21 mouse cellular contexts compared by ENCODE assay signal in the genomic region with DNA sequence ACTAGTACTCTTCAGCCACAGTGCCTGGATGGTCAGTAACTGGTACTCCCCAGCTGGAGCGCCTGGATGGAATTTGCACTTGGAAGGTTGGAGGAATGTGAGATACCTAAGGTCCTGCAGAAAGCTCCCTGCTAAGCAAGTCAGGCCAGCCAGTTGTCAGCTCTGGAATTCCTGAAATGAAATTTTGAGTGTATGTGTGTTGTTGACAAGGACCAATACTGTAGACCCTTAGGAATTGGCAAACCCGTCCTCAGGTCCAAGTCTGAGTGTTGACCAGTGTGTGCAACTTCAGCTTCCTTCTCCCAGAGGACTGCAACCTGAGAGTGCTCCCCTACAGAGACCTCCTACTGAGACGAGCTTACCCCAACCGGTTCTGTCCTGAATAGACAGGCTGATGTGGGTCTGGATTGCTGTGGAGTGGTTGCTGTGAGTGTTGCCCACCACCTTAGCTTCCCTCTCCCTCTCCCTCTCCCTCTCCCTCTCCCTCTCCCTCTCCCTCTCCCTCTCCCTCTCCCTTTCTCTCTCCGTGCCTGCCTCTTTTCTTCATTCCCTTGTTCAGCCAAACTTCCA. TPM values are rescaled to one million over a fixed set of nuclear protein-coding genes. Genes with fewer than 3 reads are reported as not detected.
A peak's percentile ranks its signal among the peaks of the same experiment; 100 is the strongest.
DNase-seq lines count a peak whose midpoint lies in the region; ATAC-seq and TF ChIP-seq lines count a peak whose summit lies in the region.
"Had no signal": no experiment of that assay in that cellular context is flagged by ENCODE, and none has a peak within 500 bp of the region (broad histone marks: within the 10 kb centered on the region; RNA-seq: fewer than 3 reads in every experiment).

No protein-coding gene starts in this region.

- H3K9ac ChIP-seq in heart, embryonic 11.5 days (ENCODE audit: low read depth, low read length) = no peak overlapping the region
- H3K9ac ChIP-seq in kidney, embryonic 14.5 days (ENCODE audit: low read depth, low read length) = no peak overlapping the region
- no peak overlapping the region for H3K9ac ChIP-seq in hindbrain, embryonic 13.5 days
- H3K9ac ChIP-seq: embryonic facial prominence, embryonic 15.5 days; limb, embryonic 13.5 days; liver, embryonic 15.5 days; neural tube, embryonic 13.5 days had no signal

- H3K36me3 ChIP-seq in heart, embryonic 11.5 days (ENCODE audit: control insufficient read depth, insufficient read depth, low read length) = peaks cover 2% of the 10 kb centered on the region; the same call in 1 of the 2 replicates
- H3K36me3 ChIP-seq in kidney, embryonic 14.5 days (ENCODE audit: control insufficient read depth, insufficient read depth, low read length) = peaks cover 14% of the 10 kb centered on the region
- H3K36me3 ChIP-seq in hindbrain, embryonic 13.5 days = peaks cover 25% of the 10 kb centered on the region

- WGBS in heart, embryonic 11.5 days (ENCODE audit: insufficient replicate concordance) = 32% methylated on average over 4 of the region's 5 CpGs
- WGBS in kidney, embryonic 14.5 days = 46% methylated on average over 4 of the region's 5 CpGs
- 51% methylated on average over 4 of the region's 5 CpGs for WGBS in lung, adult 2 months
- 53% methylated on average over 5 of the region's 5 CpGs for WGBS in hindbrain, embryonic 13.5 days

- no peak for TF ChIP-seq POLR2A in lung, adult 2 months (IDR thresholded peaks at IDR 0.05; ENCODE audit: borderline replicate concordance, extremely low read depth, low read depth, low read length)

- TF ChIP-seq CTCF in lung, adult 2 months (IDR thresholded peaks at IDR 0.05; ENCODE audit: insufficient read depth, low read length) = no peak

- no peak overlapping the region for H3K4me3 ChIP-seq in heart, embryonic 11.5 days (ENCODE audit: low read depth, low read length)
- H3K4me3 ChIP-seq in kidney, embryonic 14.5 days (ENCODE audit: low read length) = no peak overlapping the region
- no peak overlapping the region for H3K4me3 ChIP-seq in lung, adult 2 months (replicated peaks; ENCODE audit: extremely low read depth, low read depth, low read length)
- no peak overlapping the region for H3K4me3 ChIP-seq in hindbrain, embryonic 13.5 days
- H3K4me3 ChIP-seq: embryonic facial prominence, embryonic 15.5 days; limb, embryonic 13.5 days; liver, embryonic 15.5 days; neural tube, embryonic 13.5 days had no signal

- H3K4me2 ChIP-seq in heart, embryonic 11.5 days = no peak overlapping the region
- H3K4me2 ChIP-seq in kidney, embryonic 14.5 days (replicated peaks; ENCODE audit: low read depth, low read length) = no peak overlapping the region
- H3K4me2 ChIP-seq in hindbrain, embryonic 13.5 days = no peak overlapping the region
- H3K4me2 ChIP-seq: embryonic facial prominence, embryonic 15.5 days; limb, embryonic 13.5 days; liver, embryonic 15.5 days; neural tube, embryonic 13.5 days had no signal

- no peak overlapping the region for H3K27ac ChIP-seq in heart, embryonic 11.5 days (ENCODE audit: low read depth, low read length)
- no peak overlapping the region for H3K27ac ChIP-seq in kidney, embryonic 14.5 days (ENCODE audit: low read depth, low read length)
- H3K27ac ChIP-seq in hindbrain, embryonic 13.5 days = no peak overlapping the region
- H3K27ac ChIP-seq: embryonic facial prominence, embryonic 15.5 days; hindbrain, postnatal 0 days; limb, embryonic 13.5 days; liver, embryonic 15.5 days; neural tube, embryonic 13.5 days had no signal

- no peak for DNase-seq in heart, adult 18-20 months
- peak; percentile 40 for DNase-seq in lung, adult 2 months
- peak; percentile 54 for DNase-seq in yolk sac, embryonic 10.5 days (ENCODE audit: low spot score)
- no peak for DNase-seq in thymus, postnatal 10 days (ENCODE audit: low spot score in 2 of 2)
- DNase-seq in right cerebral cortex, adult 18-20 months = no peak
- DNase-seq: cerebellum, postnatal 36 days; heart, postnatal 36 days; layer of hippocampus, postnatal 36 days; thymus, postnatal 25 days had no signal

- ATAC-seq in heart, embryonic 11.5 days (replicated peaks; ENCODE audit: insufficient number of reproducible peaks, low FRiP score, low TSS enrichment) = 0 out of 2 replicates have a peak, but pooled peaks have one; percentile 37
- ATAC-seq in kidney, embryonic 14.5 days (ENCODE audit: low FRiP score, low TSS enrichment) = 0 out of 2 replicates have a peak, but pooled peaks have one; percentile 40
- ATAC-seq in hindbrain, embryonic 13.5 days (ENCODE audit: low FRiP score) = no peak
- ATAC-seq: forebrain, embryonic 14.5 days; hindbrain, postnatal 0 days had no signal

- no peaks in the 10 kb centered on the region for H3K27me3 ChIP-seq in heart, embryonic 11.5 days (ENCODE audit: control insufficient read depth, insufficient read depth, low read length)
- H3K27me3 ChIP-seq in kidney, embryonic 14.5 days (ENCODE audit: control insufficient read depth, insufficient read depth, low read length) = no peaks in the 10 kb centered on the region
- no peaks in the 10 kb centered on the region for H3K27me3 ChIP-seq in hindbrain, embryonic 13.5 days
- H3K27me3 ChIP-seq: embryonic facial prominence, embryonic 15.5 days; limb, embryonic 13.5 days; liver, embryonic 15.5 days; neural tube, embryonic 13.5 days had no signal

- H3K4me1 ChIP-seq in heart, embryonic 11.5 days (ENCODE audit: control insufficient read depth, insufficient read depth, low read length) = no peaks in the 10 kb centered on the region
- no peaks in the 10 kb centered on the region for H3K4me1 ChIP-seq in kidney, embryonic 14.5 days (ENCODE audit: control insufficient read depth, insufficient read depth, low read length)
- H3K4me1 ChIP-seq in lung, adult 2 months (ENCODE audit: control insufficient read depth, insufficient read depth, low read length) = peaks cover 4% of the 10 kb centered on the region
- no peaks in the 10 kb centered on the region for H3K4me1 ChIP-seq in hindbrain, embryonic 13.5 days (replicated peaks)
- H3K4me1 ChIP-seq: embryonic facial prominence, embryonic 15.5 days; limb, embryonic 13.5 days; neural tube, embryonic 13.5 days had no signal

- H3K9me3 ChIP-seq in heart, embryonic 11.5 days (replicated peaks; ENCODE audit: control insufficient read depth, low read length) = no peaks in the 10 kb centered on the region
- no peaks in the 10 kb centered on the region for H3K9me3 ChIP-seq in kidney, embryonic 14.5 days (ENCODE audit: control insufficient read depth, low read length)
- H3K9me3 ChIP-seq in hindbrain, embryonic 13.5 days = no peaks in the 10 kb centered on the region
- H3K9me3 ChIP-seq: embryonic facial prominence, embryonic 15.5 days; limb, embryonic 13.5 days; liver, embryonic 15.5 days; neural tube, embryonic 13.5 days had no signal

RNA-seq across cellular contexts. Expression of a gene that starts 13.4 kb away (rescaled TPM):
- 63.0 and 66.0 TPM in 2 replicates for polyA plus RNA-seq in heart, embryonic 11.5 days (2014; fragmentation: Nextera tagmentation; extraction: Ambion mirVana)
- 10 to 100 TPM; 28.7 to 32.6 TPM for total RNA-seq in heart, adult 18-20 months (2021)
- 70.7 and 79.2 TPM in 2 replicates for polyA plus RNA-seq in kidney, embryonic 14.5 days (2014; fragmentation: Nextera tagmentation; extraction: Ambion mirVana)
- polyA plus RNA-seq in lung, adult 2 months (2012; rRNA removed) = 93.8 and 104 TPM in 2 replicates
- 67.3 and 71.1 TPM in 2 replicates for polyA plus RNA-seq in hindbrain, embryonic 13.5 days (2015; fragmentation: Nextera tagmentation; extraction: Ambion mirVana)

RNA-seq across cellular contexts. Expression of a gene that starts 24.8 kb away (rescaled TPM):
- polyA plus RNA-seq in heart, embryonic 11.5 days (2014; fragmentation: Nextera tagmentation; extraction: Ambion mirVana) = 16.5 and 21.9 TPM in 2 replicates
- 10 to 100 TPM in 1 of 2 experiments, 1 to 10 TPM in 1; 9.4 to 10.7 TPM for total RNA-seq in heart, adult 18-20 months (2021)
- polyA plus RNA-seq in kidney, embryonic 14.5 days (2014; fragmentation: Nextera tagmentation; extraction: Ambion mirVana) = 12.4 and 14.7 TPM in 2 replicates
- polyA plus RNA-seq in lung, adult 2 months (2012; rRNA removed) = 52.6 and 72.9 TPM in 2 replicates
- polyA plus RNA-seq in hindbrain, embryonic 13.5 days (2015; fragmentation: Nextera tagmentation; extraction: Ambion mirVana) = 12.0 and 13.8 TPM in 2 replicates

RNA-seq across cellular contexts. Expression of a gene that starts 37.2 kb away (rescaled TPM):
- not detected in 2 replicates for polyA plus RNA-seq in heart, embryonic 11.5 days (2014; fragmentation: Nextera tagmentation; extraction: Ambion mirVana)
- total RNA-seq in heart, adult 18-20 months (2021) = not detected
- not detected in 2 replicates for polyA plus RNA-seq in kidney, embryonic 14.5 days (2014; fragmentation: Nextera tagmentation; extraction: Ambion mirVana)
- not detected in 2 replicates for polyA plus RNA-seq in lung, adult 2 months (2012; rRNA removed)
- polyA plus RNA-seq in hindbrain, embryonic 13.5 days (2015; fragmentation: Nextera tagmentation; extraction: Ambion mirVana) = 0.18 TPM in 1 of 2 replicates, not detected in the other
- total RNA-seq: heart, adult 8-10 months; heart, postnatal 36 days; hindbrain, postnatal 0 days; layer of hippocampus, postnatal 36 days; monocyte, adult 5-6 weeks had no signal
- polyA plus RNA-seq: embryonic facial prominence, embryonic 15.5 days; forebrain, embryonic 14.5 days; hindbrain, postnatal 0 days; limb, embryonic 13.5 days; liver, embryonic 15.5 days; neural tube, embryonic 13.5 days; stomach, embryonic 16.5 days had no signal

RNA-seq across cellular contexts. Expression of a gene that starts 49.9 kb away (rescaled TPM):
- polyA plus RNA-seq in heart, embryonic 11.5 days (2014; fragmentation: Nextera tagmentation; extraction: Ambion mirVana) = 4.8 and 8.4 TPM in 2 replicates
- 10 to 100 TPM in 1 of 2 experiments, 1 to 10 TPM in 1; 3.7 to 11.1 TPM for total RNA-seq in heart, adult 18-20 months (2021)
- polyA plus RNA-seq in kidney, embryonic 14.5 days (2014; fragmentation: Nextera tagmentation; extraction: Ambion mirVana) = 7.1 and 8.4 TPM in 2 replicates
- 47.7 and 52.2 TPM in 2 replicates for polyA plus RNA-seq in lung, adult 2 months (2012; rRNA removed)
- 5.0 and 5.9 TPM in 2 replicates for polyA plus RNA-seq in hindbrain, embryonic 13.5 days (2015; fragmentation: Nextera tagmentation; extraction: Ambion mirVana)
- total RNA-seq: monocyte, adult 5-6 weeks had no signal

RNA-seq across cellular contexts. Expression of a gene that starts 51.5 kb away (rescaled TPM):
- 6.6 and 10.3 TPM in 2 replicates for polyA plus RNA-seq in heart, embryonic 11.5 days (2014; fragmentation: Nextera tagmentation; extraction: Ambion mirVana)
- total RNA-seq in heart, adult 18-20 months (2021) = 10 to 100 TPM in 1 of 2 experiments, 1 to 10 TPM in 1; 1.0 to 11.8 TPM
- 330 and 331 TPM in 2 replicates for polyA plus RNA-seq in kidney, embryonic 14.5 days (2014; fragmentation: Nextera tagmentation; extraction: Ambion mirVana)
- 1,286 and 1,630 TPM in 2 replicates for polyA plus RNA-seq in lung, adult 2 months (2012; rRNA removed)
- 4.5 and 5.5 TPM in 2 replicates for polyA plus RNA-seq in hindbrain, embryonic 13.5 days (2015; fragmentation: Nextera tagmentation; extraction: Ambion mirVana)
- total RNA-seq: layer of hippocampus, postnatal 36 days; monocyte, adult 5-6 weeks had no signal

Comparison
In these comparisons a context has a peak if more than half of its experiments do, and no peak if none do; other contexts are left out.
1. DNase-seq: peak in lung, adult 2 months (single experiment) and yolk sac, embryonic 10.5 days (single experiment); none in heart, adult 18-20 months (0 of 2), thymus, postnatal 10 days (0 of 2) and right cerebral cortex, adult 18-20 months (single experiment).